Mouse (Mus musculus): ENCODE results near the gene 1700012B07Rik. TPM values are rescaled to one million over a fixed set of nuclear protein-coding genes. Genes with fewer than 3 reads are reported as not detected.

The 1700012B07Rik gene
- polyA plus RNA-seq, 1 experiment from 2014 or later, result not detected

- 28% methylated on average over 5 of the region's 5 CpGs for WGBS
- no peak overlapping the region for H3K4me3 ChIP-seq (replicated peaks)
- no peaks in the 10 kb centered on the region for H3K9me3 ChIP-seq (replicated peaks)
- no peak; the same call in 1 of the 2 replicates for ATAC-seq (replicated peaks; ENCODE audit: low FRiP score)
- H3K4me2 ChIP-seq, result no peak overlapping the region
- peaks cover 20% of the 10 kb centered on the region for H3K4me1 ChIP-seq
- no peaks in the 10 kb centered on the region for H3K27me3 ChIP-seq
- H3K27ac ChIP-seq, result 0 out of 2 replicates have a peak overlapping the region, but pooled peaks have one; percentile 48
- no peaks in the 10 kb centered on the region for H3K36me3 ChIP-seq
- H3K9ac ChIP-seq, result no peak overlapping the region
Measured at GRCm38 (mm10) chr11:109844466-109844865, 16.6 kb upstream of the 1700012B07Rik start.

- no peaks in the 10 kb centered on the region for H3K27me3 ChIP-seq
- ATAC-seq (replicated peaks; ENCODE audit: low FRiP score), result no peak
- no peak overlapping the region for H3K4me3 ChIP-seq (replicated peaks)
- no peak overlapping the region for H3K4me2 ChIP-seq
- no peaks in the 10 kb centered on the region for H3K9me3 ChIP-seq (replicated peaks)
- no peaks in the 10 kb centered on the region for H3K36me3 ChIP-seq
- WGBS, result 75% methylated on average over 5 of the region's 5 CpGs
- H3K4me1 ChIP-seq, result no peaks in the 10 kb centered on the region
- H3K27ac ChIP-seq, result no peak overlapping the region
- no peak overlapping the region for H3K9ac ChIP-seq
Measured at GRCm38 (mm10) chr11:109830368-109830767, 2.5 kb upstream of the 1700012B07Rik start.

- H3K4me3 ChIP-seq (replicated peaks), result no peak overlapping the region
- H3K27me3 ChIP-seq, result no peaks in the 10 kb centered on the region
- no peaks in the 10 kb centered on the region for H3K9me3 ChIP-seq (replicated peaks)
- no peak for ATAC-seq (replicated peaks; ENCODE audit: low FRiP score)
- 73% methylated on average over 6 of the region's 6 CpGs for WGBS
- H3K36me3 ChIP-seq, result no peaks in the 10 kb centered on the region
- no peaks in the 10 kb centered on the region for H3K4me1 ChIP-seq
- no peak overlapping the region for H3K27ac ChIP-seq
- no peak overlapping the region for H3K4me2 ChIP-seq
- no peak overlapping the region for H3K9ac ChIP-seq
Measured at GRCm38 (mm10) chr11:109822280-109822679, 5.6 kb downstream of the 1700012B07Rik start.

GRCm38 (mm10) chr11:109817405-109817804 is 10.4 kb downstream of the 1700012B07Rik start:
- H3K9me3 ChIP-seq (replicated peaks), result no peaks in the 10 kb centered on the region; the same call in 1 of the 2 replicates
- H3K27ac ChIP-seq, result peak overlapping the region; percentile 33; the same call in 1 of the 2 replicates
- H3K4me2 ChIP-seq, result no peak overlapping the region
- no peaks in the 10 kb centered on the region for H3K36me3 ChIP-seq
- 64% methylated on average over 3 of the region's 3 CpGs for WGBS
- H3K4me1 ChIP-seq, result no peaks in the 10 kb centered on the region
- ATAC-seq (replicated peaks; ENCODE audit: low FRiP score), result no peak; the same call in 1 of the 2 replicates
- H3K9ac ChIP-seq, result no peak overlapping the region
- H3K4me3 ChIP-seq (replicated peaks), result no peak overlapping the region
- H3K27me3 ChIP-seq, result no peaks in the 10 kb centered on the region

- ATAC-seq (replicated peaks; ENCODE audit: low FRiP score), result no peak
- H3K27ac ChIP-seq, result peak overlapping the region; percentile 54; the same call in 1 of the 2 replicates
- H3K9me3 ChIP-seq (replicated peaks), result no peaks in the 10 kb centered on the region; the same call in 1 of the 2 replicates
- no peak overlapping the region for H3K4me3 ChIP-seq (replicated peaks)
- 71% methylated on average over 1 of the region's 1 CpGs for WGBS
- H3K27me3 ChIP-seq, result no peaks in the 10 kb centered on the region
- H3K4me1 ChIP-seq, result no peaks in the 10 kb centered on the region
- H3K4me2 ChIP-seq, result no peak overlapping the region
- H3K9ac ChIP-seq, result no peak overlapping the region
- no peaks in the 10 kb centered on the region for H3K36me3 ChIP-seq
Measured at GRCm38 (mm10) chr11:109816911-109817310, 10.9 kb downstream of the 1700012B07Rik start.

GRCm38 (mm10) chr11:109811721-109812120 is 16.1 kb downstream of the 1700012B07Rik start:
- no peak overlapping the region for H3K27ac ChIP-seq
- H3K27me3 ChIP-seq, result no peaks in the 10 kb centered on the region
- no peak overlapping the region for H3K9ac ChIP-seq
- ATAC-seq (replicated peaks; ENCODE audit: low FRiP score), result no peak
- H3K9me3 ChIP-seq (replicated peaks), result no peaks in the 10 kb centered on the region; the same call in 1 of the 2 replicates
- H3K4me1 ChIP-seq, result 0 out of 2 replicates have a peak, but pooled peaks cover 4% of the 10 kb centered on the region
- no peak overlapping the region for H3K4me3 ChIP-seq (replicated peaks)
- no peak overlapping the region for H3K4me2 ChIP-seq
- no peaks in the 10 kb centered on the region for H3K36me3 ChIP-seq
- 71% methylated on average over 2 of the region's 2 CpGs for whole genome bisulfite sequencing

GRCm38 (mm10) chr11:109809175-109809855 is 18.5 kb downstream of the 1700012B07Rik start:
- H3K4me3 ChIP-seq (replicated peaks), result no peak overlapping the region
- H3K9ac ChIP-seq, result no peak overlapping the region
- 0 out of 2 replicates have a peak, but pooled peaks cover 4% of the 10 kb centered on the region for H3K4me1 ChIP-seq
- H3K27me3 ChIP-seq, result no peaks in the 10 kb centered on the region
- WGBS, result 45% methylated on average over 4 of the region's 4 CpGs
- no peaks in the 10 kb centered on the region; the same call in 1 of the 2 replicates for H3K9me3 ChIP-seq (replicated peaks)
- H3K36me3 ChIP-seq, result no peaks in the 10 kb centered on the region
- H3K27ac ChIP-seq, result no peak overlapping the region
- ATAC-seq (replicated peaks; ENCODE audit: low FRiP score), result no peak
- no peak overlapping the region for H3K4me2 ChIP-seq

- no peaks in the 10 kb centered on the region for H3K9me3 ChIP-seq (replicated peaks)
- no peak overlapping the region for H3K4me3 ChIP-seq (replicated peaks)
- ATAC-seq (replicated peaks; ENCODE audit: low FRiP score), result no peak
- H3K4me1 ChIP-seq, result peaks cover 3% of the 10 kb centered on the region; the same call in 1 of the 2 replicates
- no peak overlapping the region for H3K9ac ChIP-seq
- WGBS, result 75% methylated on average over 1 of the region's 1 CpGs
- H3K4me2 ChIP-seq, result no peak overlapping the region
- no peaks in the 10 kb centered on the region for H3K27me3 ChIP-seq
- H3K36me3 ChIP-seq, result no peaks in the 10 kb centered on the region
- H3K27ac ChIP-seq, result no peak overlapping the region
Measured at GRCm38 (mm10) chr11:109801515-109801914, 26.3 kb downstream of the 1700012B07Rik start.

- no peaks in the 10 kb centered on the region for H3K36me3 ChIP-seq
- no peak overlapping the region for H3K9ac ChIP-seq
- H3K4me2 ChIP-seq, result no peak overlapping the region
- no peaks in the 10 kb centered on the region for H3K27me3 ChIP-seq
- no peaks in the 10 kb centered on the region for H3K4me1 ChIP-seq
- WGBS, result 80% methylated on average over 6 of the region's 6 CpGs
- H3K4me3 ChIP-seq (replicated peaks), result no peak overlapping the region
- H3K27ac ChIP-seq, result no peak overlapping the region
- H3K9me3 ChIP-seq (replicated peaks), result no peaks in the 10 kb centered on the region
- no peak for ATAC-seq (replicated peaks; ENCODE audit: low FRiP score)
Measured at GRCm38 (mm10) chr11:109797531-109797930, 30.3 kb downstream of the 1700012B07Rik start.

GRCm38 (mm10) chr11:109795536-109795935 is 32.3 kb downstream of the 1700012B07Rik start:
- 68% methylated on average over 2 of the region's 2 CpGs for WGBS
- H3K4me1 ChIP-seq, result no peaks in the 10 kb centered on the region

GRCm38 (mm10) chr11:109793578-109793977 is 34.3 kb downstream of the 1700012B07Rik start:
- H3K4me1 ChIP-seq, result no peaks in the 10 kb centered on the region
- H3K36me3 ChIP-seq, result no peaks in the 10 kb centered on the region
- WGBS, result 89% methylated on average over 4 of the region's 4 CpGs
- no peaks in the 10 kb centered on the region for H3K9me3 ChIP-seq (replicated peaks)
- no peak overlapping the region for H3K27ac ChIP-seq
- H3K9ac ChIP-seq, result no peak overlapping the region
- no peaks in the 10 kb centered on the region for H3K27me3 ChIP-seq
- no peak for ATAC-seq (replicated peaks; ENCODE audit: low FRiP score)
- H3K4me3 ChIP-seq (replicated peaks), result no peak overlapping the region
- no peak overlapping the region for H3K4me2 ChIP-seq

More at GRCm38 (mm10) chr11:109795536-109795935, 32.3 kb downstream of the 1700012B07Rik start:
- Histone ChIP-seq H3K4me2 (no peak overlapping the region), H3K4me3 (replicated peaks) (no peak overlapping the region), H3K27ac (no peak overlapping the region), H3K27me3 (no peaks in the 10 kb centered on the region), H3K36me3 (no peaks in the 10 kb centered on the region), H3K9ac (no peak overlapping the region), H3K9me3 (replicated peaks) (no peaks in the 10 kb centered on the region)
- no peak for ATAC-seq (replicated peaks; ENCODE audit: low FRiP score)

GRCm38 (mm10) chr11:109792401-109792997 is 35.3 kb downstream of the 1700012B07Rik start:
- Histone ChIP-seq H3K4me2 (no peak overlapping the region), H3K27me3 (no peaks in the 10 kb centered on the region), H3K36me3 (no peaks in the 10 kb centered on the region), H3K9ac (no peak overlapping the region), H3K4me1 (no peaks in the 10 kb centered on the region), H3K4me3 (replicated peaks) (no peak overlapping the region), H3K9me3 (replicated peaks) (no peaks in the 10 kb centered on the region), H3K27ac (no peak overlapping the region)
- no peak for ATAC-seq (replicated peaks; ENCODE audit: low FRiP score)
- WGBS, result 90% methylated on average over 13 of the region's 13 CpGs

Measured in kidney, embryonic 15.5 days (tissue).